Mouse (Mus musculus) hematopoietic stem cell, adult 5-6 weeks (primary cell): ENCODE results near the gene Esp36. TPM values are rescaled to one million over a fixed set of nuclear protein-coding genes. Genes with fewer than 3 reads are reported as not detected.
"Not testable (repeated sequence)": the region's sequence is repeated elsewhere in the genome, so short reads cannot be mapped to it uniquely, and the experiment has no call there.

Source experiments
- ATAC-seq, 2 experiments: fragments of 125-278 bp in 1 of 2; replicated peaks in 1 of 2; 2 replicates each; pipeline ENCODE4 v1.8.0; 2016 to 2017; ENCODE audit warnings: inconsistent platforms in 2 of 2, mild to moderate bottlenecking in 2 of 2, moderate number of reproducible peaks in 2 of 2, low read depth in 1 of 2, moderate TSS enrichment in 1 of 2; ENCODE audit not compliant: low FRiP score in 2 of 2, poor library complexity in 2 of 2, severe bottlenecking in 2 of 2, insufficient read depth in 1 of 2, low TSS enrichment in 1 of 2
- total RNA-seq: library from RNA; stranded (forward); fragments of 172-1452, 232-1000 nt; gene quantifications from 2 replicates; pipeline ENCODE4 v1.2.3, GENCODE M21; 2017

The Esp36 gene
- total RNA-seq = not detected in 2 replicates

GRCm38 (mm10) chr17:38420085-38420484 is at the start of gene Esp36:
Esp36 (minus strand) TSS chr17:38420185.
- ATAC-seq = no peak

GRCm38 (mm10) chr17:38456206-38456605 is 36.2 kb upstream of the Esp36 start:
- ATAC-seq = not testable (repeated sequence)

DNA sequence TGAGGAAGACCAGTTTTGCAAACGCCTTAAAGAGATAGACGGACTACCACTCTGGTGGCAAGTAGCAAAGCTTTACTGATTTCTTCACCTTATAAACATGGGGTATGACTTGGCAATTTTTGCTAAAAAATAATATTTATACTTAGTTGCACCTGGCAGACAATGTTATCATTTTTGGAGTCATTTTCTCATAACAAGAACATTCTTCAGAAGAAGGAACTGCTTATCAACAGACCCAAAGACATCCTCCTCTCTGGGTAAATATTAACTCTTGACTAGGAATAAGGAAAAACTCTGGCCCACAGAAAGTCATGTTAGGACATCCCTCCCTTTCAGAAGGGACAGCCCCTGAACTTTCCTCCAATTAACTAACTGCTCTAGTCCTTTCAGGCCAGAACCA is 30.7 kb upstream of the Esp36 start:
- no peak for ATAC-seq

GRCm38 (mm10) chr17:38406135-38406534 is 13.8 kb downstream of the Esp36 start:
- no peak for ATAC-seq

- no peak for ATAC-seq
Observed at GRCm38 (mm10) chr17:38391821-38392220, 28.2 kb downstream of the Esp36 start.

Other genes with a start within 250 kb of the Esp36 start
- gene Olfr134, start 248.8 kb downstream of the Esp36 start, total RNA-seq = not detected in 2 replicates
- gene Olfr135, start 215.8 kb downstream of the Esp36 start, total RNA-seq = not detected in 2 replicates
- not detected in 2 replicates for gene Olfr138, start 159.2 kb downstream of the Esp36 start, total RNA-seq
- gene Olfr137, start 112.6 kb downstream of the Esp36 start, total RNA-seq = not detected in 2 replicates
- gene Olfr136, start 90.4 kb downstream of the Esp36 start, total RNA-seq = not detected in 2 replicates
- gene Esp34, start 134.0 kb upstream of the Esp36 start, total RNA-seq = not detected in 2 replicates
- not detected in 2 replicates for gene Esp31, start 219.3 kb upstream of the Esp36 start, total RNA-seq